Mouse (Mus musculus): ENCODE results near the gene Vmn1r163. TPM values are rescaled to one million over a fixed set of nuclear protein-coding genes. Genes with fewer than 3 reads are reported as not detected.
"Not testable (repeated sequence)": the region's sequence is repeated elsewhere in the genome, so short reads cannot be mapped to it uniquely, and the experiment has no call there.

The Vmn1r163 gene
- total RNA-seq (2021): not detected
- long read RNA-seq, experiment 1: 0 reads
- long read RNA-seq, experiment 2: 0 reads

DNA sequence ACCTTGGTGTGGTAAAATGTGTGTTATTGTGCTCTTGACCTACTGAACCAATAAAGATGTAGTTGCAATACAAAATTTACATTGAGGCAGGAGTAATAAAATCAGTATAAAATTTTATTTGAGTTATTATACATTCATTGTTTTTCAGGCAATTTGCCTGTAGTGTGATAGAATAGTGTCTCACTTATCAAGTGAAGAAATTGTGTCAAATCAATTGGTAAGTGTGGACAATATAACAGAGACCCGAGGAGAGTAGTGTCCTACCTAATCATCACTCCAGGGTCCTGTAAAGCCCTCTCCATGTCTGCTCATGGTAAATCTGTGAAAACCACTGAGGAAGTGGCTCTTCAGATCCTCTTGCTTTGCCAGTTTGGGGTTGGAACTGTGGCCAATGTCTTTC, at the start of gene Vmn1r163:
TSS of gene Vmn1r163 (plus strand) at position 301 of the 400 bp plus-strand sequence.
- DNase-seq: not testable (repeated sequence)

DNA sequence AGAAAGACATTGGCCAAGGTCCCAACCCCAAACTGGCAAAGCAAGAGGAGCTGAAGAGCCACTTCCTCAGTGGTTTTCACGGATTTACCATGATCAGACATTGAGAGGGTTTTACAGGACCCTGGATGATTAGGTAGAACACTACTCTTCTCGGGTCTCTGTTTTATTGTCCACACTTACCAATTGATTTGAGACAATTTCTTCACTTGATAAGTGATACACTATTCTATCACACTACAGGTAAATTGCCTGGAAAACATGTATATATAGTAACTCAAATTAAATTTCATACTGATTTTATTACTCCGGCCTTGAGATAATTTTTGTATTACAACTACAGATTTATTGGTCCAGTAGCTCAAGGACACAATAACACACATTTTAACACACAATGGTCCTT, 35.5 kb upstream of the Vmn1r163 start, which contains the start of gene Gm4216:
TSS of gene Gm4216 (minus strand) at position 101 of the 400 bp plus-strand sequence.
- not testable (repeated sequence) for DNase-seq

DNA sequence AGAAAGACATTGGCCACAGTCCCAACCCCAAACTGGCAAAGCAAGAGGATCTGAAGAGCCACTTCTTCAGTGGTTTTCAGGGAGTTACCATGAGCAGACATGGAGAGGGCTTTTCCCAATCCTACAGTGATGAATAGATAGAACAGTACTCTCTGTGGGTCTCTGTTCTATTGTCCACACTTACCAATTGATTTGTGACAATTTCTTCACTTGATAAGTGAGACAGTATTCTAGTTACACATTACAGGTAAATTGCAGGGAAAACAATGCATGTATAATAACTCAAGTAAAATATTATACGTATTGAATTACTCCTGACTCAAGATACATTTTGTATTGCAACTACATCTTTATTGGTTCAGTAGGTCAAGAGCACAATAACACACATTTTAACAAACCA, 12.0 kb downstream of the Vmn1r163 start, which contains the start of gene Gm8720:
TSS of gene Gm8720 (minus strand) at position 101 of the 400 bp plus-strand sequence.
- DNase-seq: not testable (repeated sequence)

Other genes with a start within 250 kb of the Vmn1r163 start
- gene Vmn1r159, start 211.9 kb upstream of the Vmn1r163 start, total RNA-seq (2021): not detected
- gene Vmn1r160, start 184.3 kb upstream of the Vmn1r163 start, total RNA-seq (2021): not detected
- not detected for gene Gm4214, start 70.9 kb upstream of the Vmn1r163 start, total RNA-seq (2021)
- not detected for gene Gm4216, start 35.6 kb upstream of the Vmn1r163 start, total RNA-seq (2021)
- not detected for gene Gm8720, start 11.9 kb downstream of the Vmn1r163 start, total RNA-seq (2021)
- gene Gm10662, start 88.9 kb downstream of the Vmn1r163 start, total RNA-seq (2021): not detected
- gene Vmn1r165, start 161.8 kb downstream of the Vmn1r163 start, total RNA-seq (2021): not detected
- gene Vmn1r166, start 196.1 kb downstream of the Vmn1r163 start, total RNA-seq (2021): not detected
- not detected for gene Gm6902, start 223.4 kb downstream of the Vmn1r163 start, total RNA-seq (2021)
- gene Nlrp4e, start 245.7 kb downstream of the Vmn1r163 start, total RNA-seq (2021): not detected